Mouse (Mus musculus): Measurements from ENCODE around the gene Cdh4.

Gene Cdh4

GRCm38 (mm10) chr2:179865097-179865496, 422.9 kb downstream of the Cdh4 start:
- TF ChIP-seq GATA4 (IDR thresholded peaks at IDR 0.05; ENCODE audit: insufficient replicate concordance, low read length): no peak

- no peak for TF ChIP-seq GATA4 (IDR thresholded peaks at IDR 0.05; ENCODE audit: insufficient replicate concordance, low read length)
Observed at GRCm38 (mm10) chr2:179867669-179868068, 425.4 kb downstream of the Cdh4 start.

DNA sequence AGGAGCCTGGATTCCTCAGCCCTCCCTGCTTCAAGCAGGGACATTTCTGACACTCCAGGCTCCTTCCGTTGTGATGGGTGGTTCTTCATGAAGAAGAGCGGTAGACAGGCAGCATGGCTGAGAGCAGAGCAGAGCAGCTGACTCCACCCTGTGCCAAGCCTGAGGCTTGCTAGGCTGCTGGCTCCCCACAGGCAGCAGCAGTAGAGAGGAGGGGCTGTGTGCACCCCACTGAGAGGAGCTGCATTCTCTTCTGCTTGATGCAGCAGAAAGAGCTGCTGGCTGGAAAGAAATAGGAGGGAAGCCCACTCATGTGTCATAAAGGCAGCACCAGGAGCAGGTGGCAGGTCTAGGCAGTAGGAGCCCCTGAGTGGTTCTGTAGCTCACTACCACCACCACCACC, 427.6 kb downstream of the Cdh4 start:
- TF ChIP-seq GATA4 (IDR thresholded peaks at IDR 0.05; ENCODE audit: insufficient replicate concordance, low read length): no peak

DNA sequence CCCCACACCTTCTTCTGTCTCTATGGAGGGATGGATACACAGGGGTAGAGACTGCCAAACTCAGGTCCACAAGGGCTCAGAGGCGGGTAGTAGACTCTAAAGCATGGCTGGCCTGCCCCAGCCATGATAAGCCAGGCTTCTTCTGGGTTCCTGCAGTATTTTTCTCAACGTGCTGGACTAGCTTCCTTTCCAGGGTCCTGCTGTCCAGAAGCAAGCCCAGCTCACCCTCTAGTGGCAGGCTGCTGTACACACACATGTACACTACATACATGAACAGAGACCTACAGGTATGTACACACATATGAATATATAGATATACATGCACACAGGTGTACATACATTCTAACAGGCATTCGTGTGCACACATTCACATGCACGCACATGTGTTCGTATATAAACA, 430.5 kb downstream of the Cdh4 start:
- no peak for TF ChIP-seq GATA4 (IDR thresholded peaks at IDR 0.05; ENCODE audit: insufficient replicate concordance, low read length)

- TF ChIP-seq GATA4 (IDR thresholded peaks at IDR 0.05; ENCODE audit: insufficient replicate concordance, low read length): no peak
Observed at GRCm38 (mm10) chr2:179873315-179873714, 431.1 kb downstream of the Cdh4 start.

- TF ChIP-seq GATA4 (IDR thresholded peaks at IDR 0.05; ENCODE audit: insufficient replicate concordance, low read length): no peak
Observed at GRCm38 (mm10) chr2:179875147-179875546, 432.9 kb downstream of the Cdh4 start.

- no peak for TF ChIP-seq GATA4 (IDR thresholded peaks at IDR 0.05; ENCODE audit: insufficient replicate concordance, low read length)
Observed at GRCm38 (mm10) chr2:179877551-179878215, 435.5 kb downstream of the Cdh4 start.

DNA sequence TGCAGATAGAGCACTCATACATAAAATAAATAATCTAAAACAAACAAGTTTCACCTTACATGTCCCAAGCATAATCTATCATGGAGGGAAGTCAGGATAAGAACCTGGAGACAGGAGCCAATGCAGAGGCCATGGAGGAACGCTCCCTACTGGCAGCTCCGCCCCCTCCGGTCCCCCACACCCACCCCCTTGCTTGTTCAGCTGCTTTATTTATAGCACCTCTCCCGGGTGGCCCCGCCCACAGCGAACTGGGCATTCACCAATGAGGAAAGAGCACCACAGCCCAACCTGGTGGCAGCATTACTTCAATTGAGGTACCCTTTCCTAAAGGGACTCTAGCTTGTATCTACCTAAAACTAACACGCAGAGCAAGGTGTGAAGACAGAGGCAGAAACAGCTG, 442.3 kb downstream of the Cdh4 start:
- TF ChIP-seq GATA4 (IDR thresholded peaks at IDR 0.05; ENCODE audit: insufficient replicate concordance, low read length): no peak

- no peak for TF ChIP-seq GATA4 (IDR thresholded peaks at IDR 0.05; ENCODE audit: insufficient replicate concordance, low read length)
Observed at GRCm38 (mm10) chr2:179891048-179891447, 448.8 kb downstream of the Cdh4 start.

DNA sequence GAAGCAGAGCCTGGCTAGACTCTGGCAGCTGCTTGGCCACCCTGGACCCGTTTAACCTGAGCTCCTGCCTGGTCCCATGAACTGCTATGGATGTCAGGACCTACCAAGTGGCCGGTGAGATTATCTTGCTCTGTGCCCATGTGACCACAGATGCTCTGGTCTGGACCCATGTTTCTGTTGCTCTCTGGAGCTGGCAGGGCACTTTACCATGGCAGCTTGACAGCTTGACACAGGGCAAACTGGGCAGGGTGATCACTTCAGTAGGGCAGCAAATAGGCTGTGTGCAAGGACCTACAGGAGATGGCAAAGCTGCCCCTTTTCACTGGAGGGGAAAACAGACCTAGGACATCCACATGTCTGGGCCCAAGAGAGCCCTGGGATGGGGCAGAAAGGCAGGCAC, 454.7 kb downstream of the Cdh4 start:
- no peak for TF ChIP-seq GATA4 (IDR thresholded peaks at IDR 0.05; ENCODE audit: insufficient replicate concordance, low read length)

GRCm38 (mm10) chr2:179912911-179913310, 470.7 kb downstream of the Cdh4 start:
- TF ChIP-seq GATA4 (IDR thresholded peaks at IDR 0.05; ENCODE audit: insufficient replicate concordance, low read length): no peak

- TF ChIP-seq GATA4 (IDR thresholded peaks at IDR 0.05; ENCODE audit: insufficient replicate concordance, low read length): no peak
Observed at GRCm38 (mm10) chr2:179913349-179913748, 471.1 kb downstream of the Cdh4 start.

- TF ChIP-seq GATA4 (IDR thresholded peaks at IDR 0.05; ENCODE audit: insufficient replicate concordance, low read length): no peak
Observed at GRCm38 (mm10) chr2:179914246-179914645, 472.0 kb downstream of the Cdh4 start.

DNA sequence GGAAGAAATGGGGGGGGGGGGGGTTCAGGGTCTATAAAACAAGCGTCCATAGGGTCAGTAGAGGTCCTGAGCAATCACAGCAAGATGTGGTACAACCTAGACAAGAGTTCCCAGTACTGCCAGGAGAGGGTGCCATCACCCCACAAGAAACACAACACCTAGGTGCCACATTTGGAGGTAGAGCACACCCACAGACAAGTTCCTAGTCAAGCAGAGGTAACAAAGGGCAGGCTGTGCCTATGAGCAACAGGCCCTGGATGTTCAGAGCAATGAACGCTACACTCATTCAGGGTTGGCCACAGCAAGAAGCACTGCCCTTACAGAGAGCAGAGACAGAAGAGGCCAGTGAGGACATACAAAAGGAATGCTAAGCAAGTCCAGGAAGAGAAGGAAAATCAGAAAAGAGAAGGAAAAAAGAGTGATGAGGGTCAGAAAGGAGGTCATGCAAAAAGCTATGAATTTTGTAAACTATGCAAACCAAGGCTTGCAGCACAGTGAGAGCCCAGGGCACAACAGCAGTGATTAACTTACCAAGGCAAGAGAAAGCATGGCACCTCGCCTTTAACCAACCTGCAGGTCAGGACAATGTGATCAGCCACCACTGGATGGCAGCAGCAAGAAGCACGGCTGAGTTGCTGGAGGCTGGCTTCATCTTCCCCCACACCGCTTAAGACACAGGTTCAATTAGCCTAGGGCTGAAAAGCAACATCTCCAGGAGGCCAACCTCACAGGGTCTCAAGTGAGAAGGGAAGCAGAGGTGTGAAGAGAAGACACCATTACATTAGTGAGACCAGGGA, 474.8 kb downstream of the Cdh4 start:
- TF ChIP-seq GATA4 (IDR thresholded peaks at IDR 0.05; ENCODE audit: insufficient replicate concordance, low read length): no peak

DNA sequence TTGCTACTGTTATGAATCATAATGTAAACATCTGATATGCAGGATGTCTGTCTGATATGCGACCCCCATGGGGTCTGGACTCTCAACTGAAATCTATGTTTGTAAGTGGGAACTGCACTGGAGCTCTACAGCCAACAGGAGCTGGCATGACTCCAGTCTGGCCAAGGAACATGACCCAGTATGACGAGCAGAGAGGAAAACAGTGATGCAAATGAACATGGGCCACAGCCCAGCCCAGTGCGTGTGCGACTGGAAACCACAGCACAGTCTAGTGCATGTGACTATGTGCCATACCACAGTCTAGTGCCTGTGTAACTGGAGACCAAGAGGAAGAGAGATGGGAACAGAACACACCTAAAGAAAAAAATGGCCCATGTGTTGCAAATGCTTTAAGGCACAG, 477.8 kb downstream of the Cdh4 start:
- TF ChIP-seq GATA4 (IDR thresholded peaks at IDR 0.05; ENCODE audit: insufficient replicate concordance, low read length): no peak

DNA sequence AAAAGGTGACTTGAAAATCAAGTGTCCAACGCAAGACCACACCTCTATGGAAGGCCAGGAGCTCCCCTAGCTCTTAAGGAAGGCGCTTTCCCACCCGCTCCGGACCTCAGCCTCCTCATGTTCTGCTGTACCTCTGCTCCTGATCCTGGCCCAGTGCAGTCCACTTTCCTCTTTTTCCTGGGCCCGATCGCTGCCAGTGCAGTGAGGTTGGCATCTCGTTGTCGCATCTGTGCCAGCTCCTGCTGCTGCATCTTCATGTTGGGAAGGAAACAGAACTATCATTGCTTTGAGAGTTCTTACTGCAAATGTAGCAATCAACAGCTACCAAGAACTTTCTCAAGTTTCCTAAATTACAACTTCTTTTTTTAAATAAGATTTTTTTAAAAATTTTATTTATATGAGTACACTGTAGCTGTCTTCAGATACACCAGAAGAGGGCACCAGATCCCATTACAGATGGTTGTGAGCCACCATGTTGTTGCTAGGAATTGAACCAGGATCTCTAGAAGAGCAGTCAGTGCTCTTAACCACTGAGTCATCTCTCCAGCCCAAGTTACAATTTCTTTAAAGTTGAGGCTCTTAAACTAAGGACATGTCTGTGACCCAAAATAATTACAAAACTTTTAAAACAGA, 478.9 kb downstream of the Cdh4 start:
- TF ChIP-seq GATA4 (IDR thresholded peaks at IDR 0.05; ENCODE audit: insufficient replicate concordance, low read length): no peak
